Mouse (Mus musculus) forebrain, embryonic 14.5 days (tissue): Measurements from ENCODE around the gene Dnajc30. TPM values are rescaled to one million over a fixed set of nuclear protein-coding genes. Genes with fewer than 3 reads are reported as not detected.

Experiments
- ATAC-seq: fragments of 200-750 bp; cut with Nextera tagmentation; 2 replicates; pipeline ENCODE4 v1.8.0; 2017; ENCODE audit warnings: mild to moderate bottlenecking, moderate library complexity
- DNase-seq: peaks from one replicate; pipeline ENCODE4 v3.0.0-alpha.2; 2015; ENCODE audit warnings: low spot score
- H3K27ac ChIP-seq: fragments of 300-500 bp; sonication (generic); 2 replicates; pipeline ENCODE4 v1.5.1; 2014; ENCODE audit warnings: low read depth, mild to moderate bottlenecking, control low read depth, low read length, moderate library complexity
- H3K27me3 ChIP-seq: fragments of 300-500 bp; sonication (generic); replicated peaks from 2 replicates; pipeline ENCODE4 v1.6.1; 2014; ENCODE audit warnings: low read length, control low read depth, mixed read lengths; ENCODE audit not compliant: control insufficient read depth, insufficient read depth
- H3K36me3 ChIP-seq: fragments of 300-500 bp; sonication (generic); 2 replicates; pipeline ENCODE4 v1.6.1; 2014; ENCODE audit warnings: low read length, control low read depth; ENCODE audit not compliant: control insufficient read depth, insufficient read depth
- H3K4me1 ChIP-seq: fragments of 300-500 bp; sonication (generic); 2 replicates; pipeline ENCODE4 v1.6.1; 2014; ENCODE audit warnings: antibody characterized with exemption, low read length, control low read depth; ENCODE audit not compliant: control insufficient read depth, insufficient read depth
- H3K4me2 ChIP-seq: fragments of 300-500 bp; sonication (generic); 2 replicates; pipeline ENCODE4 v1.6.1; 2014; ENCODE audit warnings: mild to moderate bottlenecking, control low read depth, low read length
- H3K4me3 ChIP-seq: fragments of 300-500 bp; sonication (generic); 2 replicates; pipeline ENCODE4 v1.5.1; 2014; ENCODE audit warnings: low read depth, low read length, control low read depth
- H3K9ac ChIP-seq: fragments of 300-500 bp; sonication (generic); 2 replicates; pipeline ENCODE4 v1.6.1; 2014; ENCODE audit warnings: mild to moderate bottlenecking, low read length, control low read depth, moderate library complexity
- H3K9me3 ChIP-seq: fragments of 300-500 bp; sonication (generic); replicated peaks from 2 replicates; pipeline ENCODE4 v1.6.1; 2016; ENCODE audit warnings: low read length, control low read depth, mixed read lengths; ENCODE audit not compliant: control insufficient read depth
- WGBS: fragments of 180-500 bp; shearing (Covaris S2); extraction: QIAGEN DNeasy Blood & Tissue Kit; methylation state at CpG from one replicate; pipeline ENCODE4 v1.1.7; 2014; 5-methylcytosine and 5-hydroxymethylcytosine counted together
- polyA plus RNA-seq: library from polyadenylated mRNA; unstranded; fragments of >200 nt; fragmentation: Nextera tagmentation; extraction: Ambion mirVana; gene quantifications from 2 replicates; pipeline ENCODE4 v1.2.1, GENCODE M21; 2014

Gene Dnajc30
- polyA plus RNA-seq, 1 experiment from 2014 or later, result 36.3 TPM

DNA sequence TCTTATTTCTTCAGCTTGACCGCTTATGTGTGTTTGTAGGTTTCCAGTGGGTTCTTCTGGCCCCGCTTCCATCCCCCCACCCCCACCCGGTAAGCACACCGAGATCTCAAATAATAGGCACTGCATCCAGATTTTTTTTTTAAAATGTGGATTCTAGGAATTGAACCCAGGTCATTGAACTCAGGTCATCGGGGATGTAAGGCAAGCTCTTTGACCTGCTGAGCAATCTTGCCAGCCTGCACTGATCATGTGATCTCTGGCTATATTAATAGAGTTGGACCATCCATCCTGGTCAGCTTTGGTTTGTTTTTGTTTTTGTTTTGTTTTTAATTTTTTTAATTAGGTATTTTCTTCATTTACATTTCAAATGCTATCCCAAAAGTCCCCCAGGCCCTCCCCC, 31.4 kb upstream of the Dnajc30 start:
- Histone ChIP-seq H3K27me3 (no peaks in the 10 kb centered on the region), H3K4me3 (no peak overlapping the region), H3K9me3 (no peaks in the 10 kb centered on the region; the same call in 1 of the 2 replicates), H3K9ac (no peak overlapping the region), H3K4me1 (no peaks in the 10 kb centered on the region), H3K36me3 (no peaks in the 10 kb centered on the region), H3K4me2 (no peak overlapping the region), H3K27ac (no peak overlapping the region)
- DNase-seq (no peak), ATAC-seq (no peak)
- WGBS, result 96% methylated on average over 5 of the region's 5 CpGs

DNA sequence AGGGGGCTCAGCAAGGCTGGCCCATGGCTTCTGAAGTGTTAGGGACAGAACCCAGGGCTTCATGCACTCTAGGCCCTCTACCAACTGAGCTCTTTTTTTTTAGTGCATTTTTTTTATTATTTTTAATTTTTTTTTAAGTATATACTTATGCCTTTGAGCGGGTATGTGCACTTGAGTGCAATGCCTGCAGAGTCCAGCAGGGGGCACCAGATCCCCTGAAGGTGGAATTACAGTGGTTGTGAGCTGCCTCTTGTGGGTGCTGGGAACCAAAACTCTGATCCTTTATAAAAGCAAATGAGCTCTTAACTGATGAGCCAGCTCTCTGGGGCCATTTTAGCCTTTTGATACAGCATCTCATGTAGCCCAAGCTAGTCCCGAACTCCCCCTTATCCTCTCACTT, 29.4 kb upstream of the Dnajc30 start:
- H3K4me1 ChIP-seq, result no peaks in the 10 kb centered on the region
- H3K27ac ChIP-seq, result no peak overlapping the region
- no peak overlapping the region for H3K9ac ChIP-seq
- H3K4me2 ChIP-seq, result no peak overlapping the region
- no peaks in the 10 kb centered on the region for H3K36me3 ChIP-seq
- no peaks in the 10 kb centered on the region; the same call in 1 of the 2 replicates for H3K9me3 ChIP-seq
- ATAC-seq (no peak), DNase-seq (no peak)
- H3K4me3 ChIP-seq, result no peak overlapping the region
- WGBS, result 98% methylated on average over 2 of the region's 2 CpGs
- H3K27me3 ChIP-seq, result no peaks in the 10 kb centered on the region

GRCm38 (mm10) chr5:135035608-135036359, 28.2 kb upstream of the Dnajc30 start:
- 69% methylated on average over 18 of the region's 18 CpGs for WGBS
- no peak overlapping the region for H3K9ac ChIP-seq
- H3K4me1 ChIP-seq, result no peaks in the 10 kb centered on the region
- no peaks in the 10 kb centered on the region; the same call in 1 of the 2 replicates for H3K9me3 ChIP-seq
- no peak overlapping the region for H3K4me3 ChIP-seq
- ATAC-seq (no peak), DNase-seq (no peak)
- H3K36me3 ChIP-seq, result no peaks in the 10 kb centered on the region
- no peak overlapping the region for H3K27ac ChIP-seq
- H3K27me3 ChIP-seq, result no peaks in the 10 kb centered on the region
- H3K4me2 ChIP-seq, result no peak overlapping the region

DNA sequence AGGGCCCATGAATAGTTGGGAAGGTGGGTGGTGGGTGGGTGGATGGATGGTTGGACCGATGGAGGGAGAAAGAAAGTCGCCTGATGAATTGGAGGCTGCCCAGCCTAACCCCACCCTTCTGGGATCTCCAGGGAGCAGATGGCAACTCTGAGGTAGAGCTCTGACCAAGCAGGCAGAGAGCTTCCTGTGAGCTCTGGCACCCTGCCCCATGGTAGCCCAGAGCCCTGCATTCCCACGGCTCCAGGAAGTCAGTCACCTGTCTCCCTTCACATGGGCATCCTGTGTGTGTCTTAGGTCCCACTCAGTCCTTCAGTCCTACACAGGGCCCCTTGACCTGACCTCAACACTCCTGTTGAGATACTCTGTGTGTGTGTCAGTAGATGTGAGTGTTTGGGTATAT, 26.1 kb upstream of the Dnajc30 start:
- no peak overlapping the region for H3K9ac ChIP-seq
- H3K27me3 ChIP-seq, result no peaks in the 10 kb centered on the region
- no peak overlapping the region for H3K4me2 ChIP-seq
- H3K4me3 ChIP-seq, result no peak overlapping the region
- no peak for ATAC-seq
- WGBS, result 87% methylated on average over 2 of the region's 3 CpGs
- no peaks in the 10 kb centered on the region for H3K36me3 ChIP-seq
- H3K9me3 ChIP-seq, result no peaks in the 10 kb centered on the region; the same call in 1 of the 2 replicates
- no peaks in the 10 kb centered on the region for H3K4me1 ChIP-seq
- no peak for DNase-seq
- no peak overlapping the region for H3K27ac ChIP-seq

- ATAC-seq, result no peak
- Histone ChIP-seq H3K4me3 (no peak overlapping the region), H3K27ac (no peak overlapping the region), H3K4me1 (no peaks in the 10 kb centered on the region), H3K9ac (no peak overlapping the region), H3K4me2 (no peak overlapping the region), H3K27me3 (no peaks in the 10 kb centered on the region), H3K9me3 (no peaks in the 10 kb centered on the region; the same call in 1 of the 2 replicates), H3K36me3 (0 out of 2 replicates have a peak, but pooled peaks cover 4% of the 10 kb centered on the region)
- WGBS, result 84% methylated on average over 9 of the region's 9 CpGs
- DNase-seq, result no peak
These were observed 24.5 kb upstream of the Dnajc30 start for GRCm38 (mm10) chr5:135039541-135039940.

DNA sequence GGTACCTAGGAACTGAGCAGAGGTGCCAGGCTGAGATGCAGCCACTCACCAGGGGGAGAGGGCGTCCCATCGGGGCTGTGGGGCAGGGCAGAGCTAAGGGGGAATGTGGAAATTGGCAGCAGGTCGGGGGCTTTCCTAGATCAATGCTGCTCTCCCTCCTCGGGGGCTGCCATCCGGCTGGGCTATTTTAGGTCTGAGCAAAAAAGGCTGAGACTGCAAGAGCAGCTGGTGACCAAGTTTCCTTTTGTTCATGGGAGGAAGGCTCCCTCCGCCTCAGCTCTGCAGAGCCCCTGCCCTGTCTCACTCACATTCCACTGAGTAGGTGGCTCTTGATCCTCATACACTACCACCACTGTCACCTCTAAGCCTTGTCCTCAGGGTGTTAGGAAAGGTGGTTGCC, 23.9 kb upstream of the Dnajc30 start:
- Histone ChIP-seq H3K9me3 (no peaks in the 10 kb centered on the region), H3K4me3 (no peak overlapping the region), H3K36me3 (peaks cover 4% of the 10 kb centered on the region; the same call in 1 of the 2 replicates), H3K9ac (no peak overlapping the region), H3K27me3 (no peaks in the 10 kb centered on the region), H3K4me1 (no peaks in the 10 kb centered on the region), H3K27ac (no peak overlapping the region), H3K4me2 (no peak overlapping the region)
- DNase-seq (no peak), ATAC-seq (no peak)
- 38% methylated on average over 6 of the region's 6 CpGs for WGBS

GRCm38 (mm10) chr5:135040777-135041176, 23.2 kb upstream of the Dnajc30 start:
- DNase-seq (no peak), ATAC-seq (no peak)
- Histone ChIP-seq H3K4me1 (no peaks in the 10 kb centered on the region), H3K36me3 (peaks cover 9% of the 10 kb centered on the region; the same call in 1 of the 2 replicates), H3K27me3 (no peaks in the 10 kb centered on the region), H3K4me2 (no peak overlapping the region), H3K9me3 (no peaks in the 10 kb centered on the region), H3K27ac (no peak overlapping the region), H3K9ac (no peak overlapping the region), H3K4me3 (no peak overlapping the region)
- WGBS, result 84% methylated on average over 11 of the region's 11 CpGs

- Histone ChIP-seq H3K9me3 (no peaks in the 10 kb centered on the region), H3K9ac (no peak overlapping the region), H3K4me1 (no peaks in the 10 kb centered on the region), H3K4me2 (no peak overlapping the region), H3K36me3 (peaks cover 15% of the 10 kb centered on the region; the same call in 1 of the 2 replicates), H3K4me3 (no peak overlapping the region), H3K27ac (no peak overlapping the region), H3K27me3 (no peaks in the 10 kb centered on the region)
- WGBS, result 30% methylated on average over 20 of the region's 21 CpGs
- ATAC-seq (no peak), DNase-seq (no peak)
These were observed 21.8 kb upstream of the Dnajc30 start for GRCm38 (mm10) chr5:135042105-135042788.

DNA sequence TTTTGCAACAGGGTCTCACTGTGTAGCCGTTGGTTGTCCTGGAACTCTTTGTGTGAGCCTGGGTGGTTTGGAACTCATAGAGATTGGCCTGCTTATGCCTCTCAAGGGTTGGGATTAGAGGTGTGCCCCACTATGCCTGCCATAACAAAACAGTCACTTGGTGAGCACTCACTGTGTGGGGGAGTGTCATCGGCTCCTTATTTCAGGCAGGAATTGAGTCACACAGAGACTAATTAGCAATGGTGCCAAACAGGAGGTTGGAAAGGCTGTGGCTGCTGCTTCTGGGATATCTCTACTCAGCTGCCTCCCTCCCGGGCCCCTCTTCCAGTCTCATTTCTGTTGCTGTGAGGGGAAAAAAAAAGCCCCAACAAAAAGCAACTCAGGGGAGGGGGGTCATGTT, 19.4 kb upstream of the Dnajc30 start:
- Histone ChIP-seq H3K27ac (no peak overlapping the region), H3K36me3 (peaks cover 24% of the 10 kb centered on the region), H3K27me3 (no peaks in the 10 kb centered on the region), H3K4me2 (no peak overlapping the region), H3K4me3 (no peak overlapping the region), H3K9me3 (no peaks in the 10 kb centered on the region), H3K9ac (no peak overlapping the region), H3K4me1 (no peaks in the 10 kb centered on the region)
- ATAC-seq (no peak), DNase-seq (no peak)
- WGBS, result 91% methylated on average over 3 of the region's 3 CpGs
